Mouse (Mus musculus) spleen, postnatal 10 days (tissue): ENCODE data around the gene Pex14.

ENCODE experiments used
- DNase-seq, 2 experiments: peaks; one replicate each; pipeline ENCODE4 v3.0.0; 2021 to 2022; ENCODE audit warnings: low spot score in 2 of 2

Pex14 gene

DNA sequence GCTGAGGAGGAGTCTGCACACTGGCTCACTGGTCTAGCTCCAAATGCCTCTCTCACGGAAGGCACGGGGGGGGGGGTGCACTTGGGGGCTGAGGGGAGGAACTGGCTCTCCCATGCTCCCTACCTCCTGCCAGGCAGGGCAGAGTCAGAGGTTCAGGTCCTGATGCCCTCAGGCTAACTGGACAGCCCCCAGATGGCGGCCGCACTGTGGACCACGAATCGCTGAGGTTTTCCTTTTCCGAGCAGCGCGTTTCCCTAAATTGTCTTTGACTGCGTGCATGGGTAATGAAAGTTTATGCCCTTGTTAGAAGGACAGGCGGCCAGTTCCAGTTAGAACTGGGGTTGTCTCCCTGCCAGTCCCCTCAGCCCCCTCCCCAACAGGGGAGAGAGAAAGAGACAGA is 179.1 kb downstream of the Pex14 start:
- no peak for DNase-seq

DNA sequence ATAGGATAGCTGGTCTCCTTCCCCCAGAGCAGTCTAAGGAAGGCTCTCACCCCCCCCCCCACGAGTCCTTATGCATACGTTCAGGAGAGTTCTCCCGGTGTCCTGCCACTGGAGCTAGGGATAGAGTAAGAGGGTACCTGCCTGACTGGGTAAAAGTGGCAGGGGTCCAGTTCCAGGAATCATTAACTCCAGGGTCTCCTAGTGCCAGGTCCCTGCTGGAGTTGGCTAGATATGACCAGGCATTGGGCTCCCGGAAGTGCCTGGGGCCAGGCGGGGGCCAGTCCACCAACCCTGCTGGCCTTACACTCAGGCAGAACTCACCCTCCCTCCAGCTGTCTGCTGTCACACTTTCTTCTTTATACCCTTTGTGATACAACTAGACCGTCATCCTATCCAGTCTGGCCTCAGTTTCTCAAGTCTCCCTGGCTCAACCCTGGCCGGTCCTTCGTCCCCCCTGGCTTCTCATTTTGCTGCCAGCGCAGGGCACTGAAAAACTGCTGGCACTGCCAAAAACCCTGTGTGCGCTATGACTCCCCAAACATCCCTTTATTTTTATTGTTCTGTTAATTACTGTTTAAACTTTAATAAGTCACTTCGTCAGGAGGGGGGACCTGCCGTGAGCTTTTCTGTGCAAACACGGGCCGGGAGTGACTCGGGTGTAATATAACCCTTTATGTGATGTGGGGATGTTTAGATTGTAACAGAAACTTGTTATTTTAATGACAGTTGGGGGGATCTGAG is 180.8 kb downstream of the Pex14 start:
- no peak for DNase-seq

DNA sequence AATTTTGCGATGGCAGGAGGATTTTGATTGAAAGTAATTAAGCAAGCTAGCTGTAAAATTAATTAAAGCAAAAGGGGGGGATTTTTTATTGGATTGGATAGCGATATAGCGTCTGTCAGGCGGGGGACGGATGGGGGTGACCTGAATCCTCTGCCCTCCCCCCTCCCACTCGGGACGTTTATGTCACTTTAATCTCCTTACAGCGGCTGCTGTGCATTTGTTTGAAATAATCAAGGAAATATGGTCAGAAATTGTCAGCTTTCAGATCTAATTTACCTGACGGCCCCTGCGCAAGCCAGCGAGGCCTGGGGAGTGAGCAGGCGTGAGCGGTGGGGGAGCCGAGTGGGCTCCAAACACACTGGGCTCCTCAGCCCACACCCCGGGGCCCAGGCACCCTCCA is 183.8 kb downstream of the Pex14 start:
- no peak for DNase-seq

DNA sequence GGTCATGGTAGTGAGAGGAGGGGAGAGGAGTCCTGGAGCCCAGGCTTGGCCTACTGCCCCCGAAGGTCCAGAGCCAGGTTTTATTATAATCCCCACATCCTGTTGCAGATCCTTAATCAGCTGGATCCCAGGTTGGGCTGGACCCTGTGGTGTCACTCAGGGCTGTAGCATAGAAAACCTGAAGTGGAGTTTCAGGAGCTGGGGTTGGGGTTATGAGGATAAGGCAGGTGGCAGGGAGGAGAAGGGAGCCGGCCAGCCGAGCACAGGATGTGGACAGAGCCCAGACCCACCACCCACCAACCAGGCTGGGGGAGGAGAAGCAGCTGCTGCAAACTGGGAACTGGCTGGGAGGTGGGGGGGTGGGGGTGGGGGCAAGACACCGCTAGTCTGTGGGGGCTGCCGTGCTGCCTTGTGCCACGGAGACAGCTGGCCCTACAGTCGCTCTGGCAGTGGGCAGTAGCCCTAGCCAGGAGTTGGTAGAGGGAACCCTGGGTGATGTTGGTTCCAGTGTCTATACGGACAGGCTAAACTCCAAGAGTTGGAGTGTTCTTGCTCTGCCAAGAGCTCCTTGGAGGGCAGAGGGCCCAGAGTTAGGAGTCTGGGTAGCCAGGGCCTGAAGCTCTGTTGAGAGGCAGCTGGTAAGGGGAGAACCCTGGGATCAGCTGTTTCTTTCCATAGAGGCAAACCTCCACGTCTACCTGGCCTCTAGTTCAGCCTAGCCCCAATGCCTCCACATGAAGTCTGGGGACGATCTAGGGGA is 184.6 kb downstream of the Pex14 start:
- no peak for DNase-seq

DNA sequence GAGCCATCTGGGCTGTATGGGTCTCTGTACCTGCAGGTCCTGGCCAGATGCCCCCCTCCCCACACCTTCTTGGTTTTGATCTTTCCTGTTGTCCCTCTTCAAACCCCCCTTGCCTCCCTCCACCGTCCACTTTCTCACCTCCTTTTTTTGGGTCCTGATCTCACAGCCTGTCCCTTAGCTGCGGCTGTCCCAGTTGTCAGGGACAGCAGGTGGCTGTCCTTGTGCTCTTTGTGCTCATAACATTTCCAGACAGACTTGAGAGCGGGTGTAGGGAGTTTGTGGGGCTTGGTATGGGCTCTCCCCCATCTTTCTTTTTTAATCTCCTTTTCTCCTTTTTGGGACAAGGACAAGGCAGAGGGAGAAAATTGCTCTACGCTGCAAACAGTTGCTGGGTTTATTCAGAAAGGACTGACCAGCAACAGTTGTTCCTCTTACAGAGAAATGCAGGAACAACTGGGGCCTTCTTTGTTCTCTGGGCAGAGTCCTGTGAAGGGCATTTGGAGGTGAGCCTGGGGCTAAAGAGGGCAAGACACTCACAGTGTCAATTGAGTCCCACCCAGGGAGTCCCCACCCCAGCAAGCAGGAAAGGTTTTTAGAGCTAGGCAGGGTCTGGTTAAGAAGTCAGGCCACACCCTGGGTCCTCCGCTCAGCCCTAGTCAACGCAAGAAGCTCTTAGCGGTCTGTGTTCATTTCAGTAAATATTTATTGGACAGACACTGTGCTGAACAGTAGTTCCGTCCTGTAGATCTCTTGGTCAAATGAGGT is 186.7 kb downstream of the Pex14 start:
- no peak for DNase-seq

GRCm38 (mm10) chr4:148912134-148912533 is 187.5 kb downstream of the Pex14 start:
- DNase-seq: no peak
